Mouse (Mus musculus) hindbrain, embryonic 15.5 days (tissue): ENCODE data around the gene Sema3e. TPM values are rescaled to one million over a fixed set of nuclear protein-coding genes. Genes with fewer than 3 reads are reported as not detected.

ENCODE experiments used
- ATAC-seq: fragments of 200-750 bp; cut with Nextera tagmentation; 2 replicates; pipeline ENCODE4 v1.8.0; 2017; ENCODE audit warnings: low read depth, moderate number of reproducible peaks, moderate TSS enrichment; ENCODE audit not compliant: low FRiP score
- H3K27ac ChIP-seq: fragments of 300-500 bp; sonication (generic); replicated peaks from 2 replicates; pipeline ENCODE4 v1.5.1; 2015; ENCODE audit warnings: mild to moderate bottlenecking, inconsistent platforms
- H3K27me3 ChIP-seq: fragments of 300-500 bp; sonication (generic); 2 replicates; pipeline ENCODE4 v1.6.1; 2015; ENCODE audit warnings: control low read depth, inconsistent platforms
- H3K36me3 ChIP-seq: fragments of 300-500 bp; sonication (generic); 2 replicates; pipeline ENCODE4 v1.6.1; 2015; ENCODE audit warnings: control low read depth, inconsistent platforms
- H3K4me1 ChIP-seq: fragments of 300-500 bp; sonication (generic); replicated peaks from 2 replicates; pipeline ENCODE4 v1.6.1; 2015; ENCODE audit warnings: control low read depth, inconsistent platforms
- H3K4me2 ChIP-seq: fragments of 300-500 bp; sonication (generic); 2 replicates; pipeline ENCODE4 v1.6.1; 2015; ENCODE audit warnings: moderate library complexity, mild to moderate bottlenecking, inconsistent platforms
- H3K4me3 ChIP-seq: fragments of 300-500 bp; sonication (generic); 2 replicates; pipeline ENCODE4 v1.5.1; 2015; ENCODE audit warnings: mild to moderate bottlenecking, inconsistent platforms
- H3K9ac ChIP-seq: fragments of 300-500 bp; sonication (generic); 2 replicates; pipeline ENCODE4 v1.6.1; 2015; ENCODE audit warnings: inconsistent platforms
- H3K9me3 ChIP-seq: fragments of 300-500 bp; sonication (generic); 2 replicates; pipeline ENCODE4 v1.6.1; 2016; ENCODE audit warnings: control low read depth, inconsistent platforms
- WGBS: fragments of 180-500 bp; shearing (Covaris S2); methylation state at CpG from one replicate; pipeline ENCODE4 v1.1.7; 2015; 5-methylcytosine and 5-hydroxymethylcytosine counted together
- polyA plus RNA-seq: library from polyadenylated mRNA; unstranded; fragments of >200 nt; fragmentation: Nextera tagmentation; extraction: Ambion mirVana; gene quantifications from 2 replicates; pipeline ENCODE4 v1.2.1, GENCODE M21; 2015

The Sema3e gene
- polyA plus RNA-seq, 1 experiment from 2014 or later = 4.0 TPM

DNA sequence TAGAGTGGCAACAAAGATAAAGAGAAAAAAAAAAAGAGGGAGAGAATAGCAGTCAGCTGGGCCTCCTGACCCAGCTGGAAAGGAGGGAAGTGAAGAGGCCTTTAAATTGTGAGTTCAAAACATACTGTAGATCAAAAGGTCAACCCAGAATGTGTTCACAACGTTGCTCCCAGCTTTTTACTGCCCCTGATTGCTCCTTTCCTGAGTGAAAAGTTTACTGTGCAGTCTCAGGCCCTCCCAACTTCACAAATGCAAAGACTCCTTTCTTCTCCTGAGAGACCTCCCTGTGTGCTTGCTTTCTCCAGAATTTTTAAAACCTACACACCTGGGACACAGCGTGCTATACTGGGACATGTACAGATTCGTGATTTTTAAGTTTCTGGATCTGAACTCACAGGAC, 8.2 kb downstream of the Sema3e start:
- no peak for ATAC-seq

DNA sequence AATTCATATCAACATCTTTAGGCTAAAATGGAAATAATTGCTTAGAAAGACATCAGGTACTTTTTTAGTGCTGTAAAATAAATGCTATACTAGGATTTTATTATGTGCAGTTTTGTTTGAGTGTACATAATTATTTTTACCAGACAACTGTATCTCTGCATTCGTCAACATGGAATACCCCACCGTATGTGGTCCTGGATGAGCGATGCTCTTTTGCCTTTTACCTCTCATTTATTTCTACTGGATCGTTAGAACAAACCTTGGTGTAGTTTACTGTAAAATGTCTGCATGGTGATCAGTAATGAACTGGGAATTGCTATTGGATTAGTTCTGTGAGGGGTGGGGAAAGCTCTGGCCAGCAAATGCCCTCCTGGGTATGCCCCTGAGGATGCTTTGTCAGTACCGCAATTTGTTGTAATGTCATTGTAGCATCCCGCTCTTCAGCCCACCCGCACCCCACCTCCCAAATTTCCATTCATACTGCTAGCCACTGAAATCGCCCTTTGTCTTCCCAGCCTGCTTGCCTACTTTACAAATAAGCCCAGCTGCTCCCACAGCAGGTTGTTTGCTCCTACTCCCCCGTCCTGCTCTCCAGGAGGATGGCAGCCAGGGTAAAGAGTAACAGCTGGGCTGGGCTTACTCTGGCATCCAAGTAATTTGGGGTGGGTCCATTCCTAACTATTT, 13.9 kb downstream of the Sema3e start:
- WGBS = 6% methylated on average over 9 of the region's 9 CpGs
- no peaks in the 10 kb centered on the region for H3K36me3 ChIP-seq
- ATAC-seq = peak; percentile 78
- peak overlapping the region; percentile 46 for H3K4me2 ChIP-seq
- no peaks in the 10 kb centered on the region for H3K27me3 ChIP-seq
- peaks cover 5% of the 10 kb centered on the region; the same call in 1 of the 2 replicates for H3K4me1 ChIP-seq
- H3K4me3 ChIP-seq = peak overlapping the region; percentile 17; the same call in 1 of the 2 replicates
- H3K9ac ChIP-seq = peak overlapping the region; percentile 20; the same call in 1 of the 2 replicates
- no peaks in the 10 kb centered on the region for H3K9me3 ChIP-seq
- peak overlapping the region; percentile 57; the same call in 1 of the 2 replicates for H3K27ac ChIP-seq

More for the DNA sequence above, 8.2 kb downstream of the Sema3e start:
- WGBS = 30% methylated on average over 3 of the region's 3 CpGs
- Histone ChIP-seq H3K27ac (no peak overlapping the region), H3K4me1 (no peaks in the 10 kb centered on the region), H3K36me3 (no peaks in the 10 kb centered on the region), H3K9me3 (no peaks in the 10 kb centered on the region), H3K4me3 (no peak overlapping the region), H3K27me3 (no peaks in the 10 kb centered on the region), H3K4me2 (no peak overlapping the region), H3K9ac (no peak overlapping the region)

GRCm38 (mm10) chr5:14040208-14040607, 15.1 kb downstream of the Sema3e start:
- Histone ChIP-seq H3K27ac (no peak overlapping the region), H3K36me3 (no peaks in the 10 kb centered on the region), H3K4me2 (no peak overlapping the region), H3K4me3 (no peak overlapping the region), H3K27me3 (no peaks in the 10 kb centered on the region), H3K9me3 (no peaks in the 10 kb centered on the region), H3K9ac (no peak overlapping the region), H3K4me1 (peaks cover 5% of the 10 kb centered on the region; the same call in 1 of the 2 replicates)
- WGBS = 14% methylated on average over 4 of the region's 4 CpGs
- ATAC-seq = no peak

DNA sequence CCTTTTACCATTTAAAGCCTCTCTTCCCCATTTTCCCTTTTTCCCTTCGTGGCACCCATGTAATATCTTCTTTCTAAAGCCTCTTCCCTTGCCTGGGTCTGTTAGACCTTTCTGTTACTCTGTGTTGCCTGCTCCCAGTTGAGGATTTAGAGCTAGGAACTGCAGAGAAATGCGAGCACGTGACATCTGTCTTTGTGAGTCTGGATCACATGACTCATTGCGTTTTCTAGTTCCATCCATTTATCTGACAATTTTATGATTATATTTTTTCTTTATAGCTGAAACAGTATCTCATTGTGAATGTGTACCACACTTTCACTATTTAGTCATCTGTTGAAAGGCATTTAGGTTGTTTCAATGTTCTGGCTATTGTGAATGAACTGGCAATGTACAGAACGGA, 18.0 kb downstream of the Sema3e start:
- H3K27ac ChIP-seq = no peak overlapping the region
- ATAC-seq = no peak
- no peaks in the 10 kb centered on the region for H3K9me3 ChIP-seq
- H3K4me2 ChIP-seq = no peak overlapping the region
- H3K9ac ChIP-seq = no peak overlapping the region
- peaks cover 5% of the 10 kb centered on the region; the same call in 1 of the 2 replicates for H3K4me1 ChIP-seq
- H3K4me3 ChIP-seq = no peak overlapping the region
- H3K36me3 ChIP-seq = no peaks in the 10 kb centered on the region
- WGBS = 79% methylated on average over 5 of the region's 5 CpGs
- no peaks in the 10 kb centered on the region for H3K27me3 ChIP-seq

DNA sequence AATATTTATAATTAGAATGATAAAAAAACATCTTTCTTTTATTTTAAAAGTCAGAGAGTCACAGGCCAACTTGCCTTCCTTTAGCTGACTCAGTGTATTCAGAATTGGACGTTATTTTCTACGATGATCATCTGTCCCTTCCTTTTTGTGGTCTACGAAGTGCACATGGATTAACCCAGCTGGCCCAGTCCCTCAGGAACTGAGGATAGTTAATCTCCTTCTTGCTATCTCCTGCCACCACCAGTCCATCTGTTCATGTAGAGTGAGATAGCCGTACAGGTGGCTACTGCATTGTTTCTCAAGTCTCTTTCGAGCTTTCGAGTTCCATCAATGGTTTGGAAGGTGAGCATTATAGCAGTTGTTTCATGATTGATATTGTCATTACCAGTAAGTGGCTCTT, 18.9 kb downstream of the Sema3e start:
- no peaks in the 10 kb centered on the region for H3K36me3 ChIP-seq
- no peak overlapping the region for H3K4me3 ChIP-seq
- no peak overlapping the region for H3K4me2 ChIP-seq
- 78% methylated on average over 6 of the region's 6 CpGs for WGBS
- no peaks in the 10 kb centered on the region for H3K9me3 ChIP-seq
- H3K9ac ChIP-seq = no peak overlapping the region
- no peak overlapping the region for H3K27ac ChIP-seq
- ATAC-seq = no peak
- peaks cover 3% of the 10 kb centered on the region; the same call in 1 of the 2 replicates for H3K4me1 ChIP-seq
- no peaks in the 10 kb centered on the region for H3K27me3 ChIP-seq

DNA sequence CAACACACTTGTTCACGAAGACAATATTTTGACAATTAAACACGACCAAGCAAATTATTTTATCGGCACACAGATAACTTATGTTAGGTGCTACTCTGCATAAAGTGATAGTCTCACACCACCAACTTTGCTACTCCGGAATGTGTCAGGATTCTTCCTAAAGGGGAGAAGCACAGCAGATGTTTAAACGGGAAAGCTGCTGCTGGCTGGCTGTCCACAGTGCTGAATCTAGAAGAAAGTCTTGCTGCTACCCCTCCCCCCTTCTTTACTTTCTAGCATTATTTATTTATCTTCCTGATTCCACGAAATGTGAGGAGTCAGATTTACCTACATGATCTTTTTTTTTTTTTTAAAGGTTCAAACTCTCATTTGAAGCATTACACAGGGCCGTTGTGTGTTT, 23.6 kb downstream of the Sema3e start:
- H3K4me2 ChIP-seq = 0 out of 2 replicates have a peak overlapping the region, but pooled peaks have one; percentile 4
- no peaks in the 10 kb centered on the region; the same call in 1 of the 2 replicates for H3K4me1 ChIP-seq
- WGBS = 52% methylated on average over 7 of the region's 7 CpGs
- no peak overlapping the region for H3K9ac ChIP-seq
- H3K36me3 ChIP-seq = no peaks in the 10 kb centered on the region
- no peaks in the 10 kb centered on the region for H3K27me3 ChIP-seq
- no peak overlapping the region for H3K4me3 ChIP-seq
- no peak overlapping the region for H3K27ac ChIP-seq
- H3K9me3 ChIP-seq = no peaks in the 10 kb centered on the region
- no peak for ATAC-seq

DNA sequence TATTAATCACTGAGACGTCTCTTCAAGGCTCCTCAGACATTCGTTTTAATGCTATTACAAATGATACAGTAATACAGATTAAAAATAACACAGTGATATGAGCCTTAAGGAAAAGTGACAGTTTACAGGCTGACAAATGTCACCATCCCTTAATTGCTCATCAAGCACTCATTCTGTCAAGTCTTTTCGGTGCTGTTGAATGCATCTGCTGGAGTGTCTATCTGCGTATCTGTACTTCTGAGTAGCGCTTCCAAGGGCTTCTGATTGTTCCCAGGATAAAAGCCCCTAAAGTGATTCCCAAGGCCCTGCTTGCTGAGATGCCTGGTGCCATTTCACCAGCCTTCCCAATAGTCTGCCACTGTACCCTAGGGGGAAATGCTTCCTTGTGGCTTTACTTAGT, 29.4 kb downstream of the Sema3e start:
- ATAC-seq = no peak
- no peaks in the 10 kb centered on the region for H3K9me3 ChIP-seq
- no peaks in the 10 kb centered on the region for H3K4me1 ChIP-seq
- H3K36me3 ChIP-seq = no peaks in the 10 kb centered on the region
- H3K27ac ChIP-seq = no peak overlapping the region
- no peak overlapping the region for H3K9ac ChIP-seq
- WGBS = 60% methylated on average over 5 of the region's 5 CpGs
- no peaks in the 10 kb centered on the region for H3K27me3 ChIP-seq
- H3K4me2 ChIP-seq = no peak overlapping the region
- no peak overlapping the region for H3K4me3 ChIP-seq

DNA sequence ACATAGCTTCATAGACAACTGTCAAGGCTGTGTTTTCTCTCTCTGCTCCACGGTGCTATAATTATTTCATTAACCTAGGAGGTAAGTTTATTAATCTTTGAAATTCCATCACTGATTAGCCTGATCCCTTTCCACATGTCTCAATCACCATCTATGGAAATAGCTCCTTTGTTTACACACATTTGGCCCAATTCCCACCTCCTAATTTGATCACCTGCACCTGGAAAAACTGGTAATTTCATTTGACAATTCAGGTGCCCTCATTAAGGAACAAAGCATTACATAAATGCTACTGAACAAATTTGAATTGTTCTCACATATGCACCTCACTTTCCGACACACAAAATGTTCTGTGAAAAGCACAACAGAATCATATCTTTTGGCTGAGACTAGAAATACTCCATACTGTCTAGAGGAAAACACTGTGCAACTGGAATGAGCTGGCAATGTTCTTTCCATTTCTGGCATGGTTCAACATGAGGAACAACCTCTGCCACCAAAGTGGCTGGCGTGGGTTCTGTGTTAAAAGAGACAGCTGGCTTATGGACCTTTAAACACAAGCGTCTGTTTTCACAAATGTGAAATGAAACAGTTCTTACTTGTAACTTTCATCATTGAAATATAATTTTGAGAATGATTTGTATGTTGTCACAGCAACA, 34.9 kb downstream of the Sema3e start:
- ATAC-seq = no peak
- Histone ChIP-seq H3K9ac (no peak overlapping the region), H3K36me3 (no peaks in the 10 kb centered on the region), H3K9me3 (no peaks in the 10 kb centered on the region), H3K27ac (no peak overlapping the region), H3K4me1 (no peaks in the 10 kb centered on the region), H3K4me2 (no peak overlapping the region), H3K4me3 (no peak overlapping the region), H3K27me3 (no peaks in the 10 kb centered on the region)
- 69% methylated on average over 4 of the region's 4 CpGs for WGBS

GRCm38 (mm10) chr5:14062918-14063481, 37.9 kb downstream of the Sema3e start:
- Histone ChIP-seq H3K4me1 (no peaks in the 10 kb centered on the region), H3K9me3 (no peaks in the 10 kb centered on the region)
- 38% methylated on average over 4 of the region's 4 CpGs for WGBS

GRCm38 (mm10) chr5:14073152-14073551, 48.1 kb downstream of the Sema3e start:
- H3K4me2 ChIP-seq = no peak overlapping the region
- H3K36me3 ChIP-seq = no peaks in the 10 kb centered on the region
- no peaks in the 10 kb centered on the region for H3K27me3 ChIP-seq
- 82% methylated on average over 3 of the region's 3 CpGs for WGBS
- no peak overlapping the region for H3K27ac ChIP-seq
- ATAC-seq = no peak
- no peak overlapping the region for H3K4me3 ChIP-seq
- H3K9ac ChIP-seq = no peak overlapping the region
- no peaks in the 10 kb centered on the region for H3K9me3 ChIP-seq
- no peaks in the 10 kb centered on the region for H3K4me1 ChIP-seq

More at GRCm38 (mm10) chr5:14062918-14063481, 37.9 kb downstream of the Sema3e start:
- Histone ChIP-seq H3K4me2 (no peak overlapping the region), H3K36me3 (no peaks in the 10 kb centered on the region), H3K9ac (no peak overlapping the region), H3K4me3 (no peak overlapping the region), H3K27me3 (no peaks in the 10 kb centered on the region), H3K27ac (no peak overlapping the region)
- ATAC-seq = no peak

GRCm38 (mm10) chr5:14088100-14088499, 63.0 kb downstream of the Sema3e start:
- Histone ChIP-seq H3K9ac (no peak overlapping the region), H3K4me3 (no peak overlapping the region), H3K36me3 (no peaks in the 10 kb centered on the region), H3K4me1 (no peaks in the 10 kb centered on the region), H3K9me3 (no peaks in the 10 kb centered on the region), H3K27me3 (no peaks in the 10 kb centered on the region), H3K27ac (no peak overlapping the region), H3K4me2 (no peak overlapping the region)
- no peak for ATAC-seq
- 86% methylated on average over 2 of the region's 2 CpGs for WGBS

DNA sequence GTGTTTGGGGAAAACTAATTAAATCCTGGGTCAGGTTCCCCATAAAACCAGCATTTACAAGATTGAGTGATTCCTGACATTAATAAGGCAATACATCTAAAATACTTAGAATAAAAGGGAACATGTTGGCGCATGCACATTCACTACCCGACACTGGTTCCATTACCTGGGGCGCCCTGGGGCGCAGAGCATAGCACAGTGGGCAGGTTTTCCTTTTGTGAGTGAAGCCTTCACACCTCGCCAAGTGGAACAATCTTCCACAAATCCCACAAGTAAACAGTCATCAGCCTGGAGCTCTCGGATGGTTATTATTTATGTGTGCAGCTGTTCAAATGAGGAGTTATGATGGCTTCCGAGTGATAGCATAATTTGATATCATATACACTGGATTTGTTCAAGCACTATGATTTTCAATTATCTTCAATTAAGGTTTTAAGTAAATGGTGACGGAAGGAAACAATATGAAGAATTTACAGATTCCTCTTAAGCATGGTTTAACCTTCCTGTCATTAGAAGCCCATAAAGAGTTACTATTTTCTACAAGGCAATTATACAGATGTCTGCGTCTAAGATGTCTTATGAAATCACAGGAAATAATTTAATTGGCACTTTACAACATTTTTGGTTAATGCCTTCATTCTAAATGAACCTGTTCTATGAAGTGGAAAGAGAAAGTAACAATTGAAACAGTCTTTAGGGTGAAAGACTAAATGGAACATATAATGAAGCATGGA, 65.0 kb downstream of the Sema3e start:
- Histone ChIP-seq H3K36me3 (no peaks in the 10 kb centered on the region), H3K27ac (no peak overlapping the region), H3K27me3 (no peaks in the 10 kb centered on the region), H3K9ac (no peak overlapping the region), H3K9me3 (no peaks in the 10 kb centered on the region), H3K4me1 (no peaks in the 10 kb centered on the region), H3K4me3 (no peak overlapping the region), H3K4me2 (no peak overlapping the region)
- no peak for ATAC-seq
- WGBS = 73% methylated on average over 9 of the region's 9 CpGs
